Mouse (Mus musculus): ENCODE measurements around the gene Odf2l. TPM values are rescaled to one million over a fixed set of nuclear protein-coding genes. Genes with fewer than 3 reads are reported as not detected.

Gene Odf2l
- 1 to 10 TPM; 7.7 TPM for total RNA-seq (2021)
- long read RNA-seq, experiment 1, partial matches to known transcripts = 1 of 4 reads
- long read RNA-seq, experiment 1, other reads (novel, unspliced or antisense) = 2 of 4 reads
- long read RNA-seq, experiment 2, partial matches to known transcripts = 0 of 5 reads
- long read RNA-seq, experiment 2, other reads (novel, unspliced or antisense) = 4 of 5 reads

- peak; percentile 97 for DNase-seq
Observed at GRCm38 (mm10) chr3:145118254-145119001, at the start of gene Odf2l. Odf2l (plus strand) TSS chr3:145118588.

DNA sequence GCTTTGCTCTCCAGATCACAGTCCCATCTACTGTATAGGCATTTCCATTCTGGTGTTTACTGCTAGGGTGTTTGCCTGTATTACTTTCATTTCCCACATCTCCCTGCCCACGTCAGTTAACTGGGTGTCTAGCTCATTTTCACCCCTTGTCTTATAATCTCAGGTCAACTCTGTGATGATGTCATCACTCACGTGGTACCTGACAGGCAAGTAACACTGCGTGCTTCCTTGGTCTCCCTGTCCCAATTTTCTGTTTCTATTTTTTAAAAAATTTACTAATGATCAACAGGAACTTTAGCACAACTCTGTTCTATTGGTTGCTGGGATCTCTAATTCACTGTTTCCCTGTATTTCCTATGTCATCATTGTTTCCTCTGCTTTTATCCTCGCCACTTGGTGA lies 49.4 kb upstream of the Odf2l start:
- DNase-seq = no peak

- DNase-seq = no peak
Observed at GRCm38 (mm10) chr3:145072339-145072738, 46.0 kb upstream of the Odf2l start.

DNA sequence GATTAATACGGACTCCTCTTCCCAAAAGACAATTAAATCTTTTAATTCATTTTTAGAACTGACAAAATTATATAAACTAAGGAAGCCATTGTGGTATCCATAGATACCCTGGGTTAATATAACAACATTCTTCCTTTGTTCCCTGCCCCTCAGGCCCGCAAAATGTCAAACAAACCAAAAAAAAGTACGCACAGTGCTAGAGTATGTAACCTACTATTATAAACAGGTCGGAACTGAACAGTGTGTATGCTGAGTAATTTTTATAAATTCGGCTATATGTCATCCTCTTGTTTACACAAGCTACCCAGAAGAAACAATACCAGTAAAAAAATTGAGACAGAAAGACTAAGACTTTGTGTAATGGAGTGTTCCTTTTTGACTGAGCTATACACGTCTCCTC lies 40.0 kb upstream of the Odf2l start:
- no peak for DNase-seq

DNA sequence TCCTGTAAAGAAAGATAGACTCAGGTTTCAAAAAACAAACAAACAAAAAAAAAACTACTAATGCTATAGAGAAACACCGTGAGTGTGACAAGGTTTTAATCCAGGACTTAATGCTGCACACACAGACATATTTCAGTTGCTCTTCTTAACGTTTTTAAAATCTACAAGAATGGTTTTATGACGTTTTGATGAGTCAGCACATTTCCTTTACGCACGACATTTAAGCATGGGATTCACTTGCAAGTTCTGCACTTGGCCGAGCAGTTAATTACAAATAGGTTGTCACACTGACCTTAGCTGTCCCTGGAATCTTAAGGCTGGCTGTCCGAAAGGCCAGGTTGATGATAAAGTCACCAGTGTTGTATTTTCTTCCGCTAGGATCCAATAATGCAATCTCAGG lies 37.5 kb upstream of the Odf2l start:
- DNase-seq = no peak

DNA sequence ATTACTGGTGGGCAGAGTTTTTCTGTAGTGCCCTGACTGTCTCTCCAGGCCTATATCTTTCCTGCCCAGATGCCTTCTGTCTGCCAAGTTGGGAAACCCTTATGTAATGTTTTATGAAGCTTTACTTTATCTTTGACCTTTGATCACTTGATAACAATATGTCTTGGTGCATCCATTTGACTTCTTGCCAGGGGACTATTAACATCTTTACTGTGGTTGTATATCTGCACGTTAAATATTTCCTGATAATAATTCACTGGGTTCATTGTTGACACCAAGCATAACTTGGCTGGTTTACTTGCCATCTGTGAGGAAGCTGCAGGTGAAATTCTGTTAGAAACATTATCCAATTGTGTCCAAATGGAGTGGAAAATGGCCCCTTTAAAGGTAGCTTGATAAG lies 35.3 kb upstream of the Odf2l start:
- no peak for DNase-seq

GRCm38 (mm10) chr3:145086180-145086579 lies 32.2 kb upstream of the Odf2l start:
- no peak for DNase-seq

DNA sequence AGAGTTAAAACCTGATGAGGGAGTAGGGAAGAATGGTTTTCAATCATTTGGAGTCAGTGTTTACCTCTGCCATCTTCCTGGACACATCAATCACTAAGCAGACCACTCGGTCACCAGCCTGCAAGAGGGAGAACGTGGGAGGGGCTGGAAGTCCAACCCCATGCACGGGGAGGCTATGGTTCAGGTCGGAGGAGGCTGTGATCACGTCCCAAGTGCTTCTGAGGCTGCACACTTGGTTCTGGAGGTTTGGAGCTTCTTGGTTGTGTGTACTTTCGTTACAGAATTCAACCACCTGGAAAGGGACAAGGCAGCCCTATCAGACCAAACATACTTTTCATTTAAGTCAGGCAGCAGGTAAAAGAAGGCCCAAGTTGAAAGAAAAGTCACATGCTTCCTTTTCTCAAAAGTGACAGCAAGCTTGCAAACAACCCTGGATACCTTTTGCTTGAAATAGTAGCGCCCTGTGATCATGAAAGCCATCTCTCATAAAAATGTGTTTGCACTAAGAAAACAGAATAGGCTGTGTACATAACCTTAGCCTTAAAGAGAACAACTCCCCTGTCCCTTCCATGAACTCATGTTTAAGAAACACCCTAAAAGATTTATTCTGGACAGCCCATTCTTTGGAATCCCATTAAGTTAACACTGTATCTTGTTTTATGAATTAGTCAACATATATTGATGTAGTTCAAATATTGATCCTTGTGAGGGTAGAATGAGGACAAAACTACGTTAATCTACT lies 30.4 kb upstream of the Odf2l start:
- no peak for DNase-seq

GRCm38 (mm10) chr3:145099291-145099690 lies 19.1 kb upstream of the Odf2l start, which contains the start of gene Clca2:
Clca2 (minus strand) TSS chr3:145099443.
- peak; percentile 10 for DNase-seq

GRCm38 (mm10) chr3:145101891-145102555 lies 16.4 kb upstream of the Odf2l start:
- DNase-seq = peak; percentile 40

DNA sequence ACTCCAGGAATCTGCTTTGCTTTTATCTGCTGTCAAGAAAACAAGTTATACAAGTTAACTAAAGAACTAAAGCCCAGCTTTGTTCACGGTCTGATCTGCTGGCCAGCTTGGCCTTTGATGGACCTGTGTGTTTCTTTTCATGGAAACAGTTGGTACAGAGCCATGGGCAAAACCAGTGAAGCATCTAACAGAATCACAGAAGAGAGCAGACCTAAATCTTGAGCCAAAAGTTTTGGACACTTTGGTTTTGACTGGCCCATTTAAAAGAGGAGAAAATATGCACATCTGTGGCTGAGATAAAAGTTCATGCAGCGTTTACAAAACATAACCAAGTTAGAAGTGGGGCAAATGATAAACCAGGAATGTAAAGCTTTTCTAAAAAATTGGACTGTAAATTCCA lies 15.1 kb upstream of the Odf2l start:
- peak; percentile 4 for DNase-seq

DNA sequence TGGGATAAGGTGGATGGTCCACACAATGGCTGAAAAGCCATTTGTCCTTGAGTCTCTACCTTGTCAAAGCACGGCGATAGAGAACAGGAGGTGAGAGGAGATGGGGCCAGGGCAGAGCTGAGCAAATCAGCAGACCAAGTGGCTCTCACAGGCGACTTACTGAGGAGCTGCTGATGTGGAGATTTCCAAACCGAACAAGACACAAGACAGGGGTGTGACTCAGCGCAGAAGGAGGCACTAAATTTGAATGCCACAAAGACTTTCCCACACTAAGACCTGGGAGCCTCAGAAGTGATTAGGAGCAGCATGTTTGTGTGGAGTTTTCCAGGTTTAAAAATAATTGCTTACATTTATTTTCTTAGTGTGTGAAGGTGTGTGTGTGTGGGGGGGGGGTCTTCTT lies 14.6 kb upstream of the Odf2l start:
- peak; percentile 3 for DNase-seq

DNA sequence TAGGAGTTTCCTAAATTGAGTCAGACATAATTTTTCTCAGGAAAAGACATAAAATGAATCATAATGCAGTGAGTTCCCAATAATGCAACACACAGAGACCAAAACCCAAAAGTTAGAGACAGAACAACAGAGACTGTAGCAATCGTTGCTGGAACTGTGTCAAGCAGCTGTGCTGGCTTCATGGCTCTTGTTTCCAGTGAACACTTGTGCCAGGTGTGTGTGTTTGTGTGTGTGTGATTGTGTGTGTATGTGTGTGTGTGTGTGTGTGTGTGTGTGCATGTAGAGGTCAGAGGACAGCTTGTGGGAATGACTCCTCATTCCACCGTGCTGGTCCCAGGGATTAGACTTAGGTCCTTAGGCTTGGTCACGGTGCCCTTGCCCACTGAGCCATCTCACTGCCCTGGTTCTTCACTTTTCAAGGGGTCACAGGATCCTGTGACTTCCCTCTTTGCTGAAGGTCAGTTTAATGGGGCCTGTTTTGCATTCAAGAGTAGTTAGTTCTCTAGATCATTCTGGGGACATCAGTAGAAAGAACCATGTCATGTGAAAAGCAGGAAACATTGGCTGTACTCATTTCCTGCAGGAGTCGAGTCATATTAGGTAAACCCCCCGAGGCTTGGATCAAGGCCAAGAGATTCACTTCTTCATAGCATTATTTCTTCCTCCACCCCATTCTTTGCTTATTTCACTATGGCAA lies 13.2 kb upstream of the Odf2l start:
- DNase-seq = peak; percentile 6

DNA sequence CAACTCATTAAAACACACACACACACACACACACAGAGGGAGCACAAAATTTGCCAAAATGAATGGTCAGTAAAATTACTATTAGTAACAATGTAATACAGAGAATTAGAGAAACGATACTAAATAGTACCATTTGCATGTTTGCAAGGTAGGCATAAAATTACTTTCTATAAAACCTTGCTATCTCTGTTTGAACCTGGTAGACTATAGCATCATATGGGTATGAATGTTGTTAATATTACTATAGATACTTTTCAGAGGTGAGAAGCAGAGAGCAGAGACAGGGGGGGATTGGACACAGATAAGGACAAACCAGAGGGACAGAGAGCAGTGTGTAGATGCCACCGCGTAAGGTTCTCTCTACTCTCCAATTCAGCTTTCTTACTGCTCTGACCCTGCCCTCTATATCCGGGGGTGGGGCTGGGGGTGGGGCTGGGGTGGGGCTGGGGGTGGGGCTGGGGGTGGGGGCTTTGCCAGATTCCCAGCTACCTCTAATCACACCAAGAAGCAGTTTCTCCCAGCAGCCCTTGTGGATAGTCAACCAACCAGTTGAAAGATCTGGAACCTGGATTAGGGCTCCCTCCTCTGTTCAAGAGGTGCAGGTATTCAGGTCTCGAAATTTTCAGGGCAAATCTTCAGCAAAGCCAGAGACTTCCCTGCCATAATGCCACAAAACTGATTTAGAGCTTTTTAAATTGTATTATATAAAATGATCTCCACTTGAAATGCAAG lies 12.4 kb upstream of the Odf2l start:
- DNase-seq = peak; percentile 1

DNA sequence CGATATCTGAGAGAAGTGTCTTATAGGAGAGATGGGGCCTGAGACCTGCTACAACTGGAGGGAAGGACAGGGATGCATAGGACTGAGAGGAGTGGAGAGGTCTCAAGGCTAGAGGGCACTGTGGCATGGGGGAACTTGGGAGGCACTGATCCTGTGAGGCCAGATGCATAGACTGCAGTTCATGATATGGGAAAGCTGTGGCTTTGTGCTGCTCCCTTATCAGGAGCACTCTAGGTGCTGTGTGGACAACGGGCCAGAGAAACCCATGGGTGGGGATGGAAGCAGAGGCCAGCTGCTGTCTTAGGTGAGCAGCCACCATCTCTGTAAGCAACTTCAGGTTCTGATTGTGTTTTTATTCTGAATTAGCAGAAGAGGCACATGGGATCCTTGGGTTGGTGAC lies 3.2 kb upstream of the Odf2l start:
- DNase-seq = no peak

GRCm38 (mm10) chr3:145117637-145118036 lies 751 bp upstream of the Odf2l start:
- no peak for DNase-seq

DNA sequence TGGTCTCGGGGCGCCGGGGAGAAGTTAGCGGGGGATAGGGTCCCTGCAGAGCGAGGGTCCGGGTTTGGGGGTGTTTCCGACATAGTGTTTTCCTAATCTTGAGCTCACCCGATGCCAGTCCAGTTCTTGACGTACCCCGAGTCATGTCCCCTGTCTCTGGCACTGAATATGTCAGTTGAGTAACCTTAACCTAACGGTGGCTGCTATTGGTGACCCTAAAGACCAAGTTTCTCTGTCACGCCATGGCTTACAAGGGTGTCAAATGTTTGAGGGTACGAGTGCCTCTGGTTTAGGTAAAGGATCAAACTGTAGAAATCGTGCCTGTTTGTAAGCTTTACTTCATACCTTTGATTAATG lies 592 bp downstream of the Odf2l start:
- no peak for DNase-seq

GRCm38 (mm10) chr3:145119425-145119824 lies 1.0 kb downstream of the Odf2l start:
- DNase-seq = no peak

DNA sequence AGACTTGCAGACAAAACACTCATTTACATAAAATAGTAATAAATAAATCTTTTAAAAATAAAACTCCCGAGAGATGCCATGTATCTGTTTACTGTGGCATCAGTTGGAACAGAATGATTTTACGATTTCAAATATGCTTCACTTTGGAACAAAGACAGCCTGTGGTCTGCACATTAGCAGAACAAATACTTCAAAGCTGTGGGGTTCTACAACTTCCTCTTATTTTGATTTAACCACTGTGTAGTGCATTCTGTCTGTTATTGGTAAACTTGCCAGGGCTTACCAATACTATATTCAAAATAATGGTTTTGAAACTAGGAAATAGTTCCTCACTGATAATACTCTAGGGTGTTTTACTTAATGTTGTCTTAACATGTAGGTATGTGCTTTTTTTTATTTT lies 8.2 kb downstream of the Odf2l start:
- DNase-seq = no peak

- DNase-seq = no peak
Observed at GRCm38 (mm10) chr3:145129356-145129755, 11.0 kb downstream of the Odf2l start.

- DNase-seq = no peak
Observed at GRCm38 (mm10) chr3:145131210-145131868, 13.0 kb downstream of the Odf2l start.

Measured in gastrocnemius, postnatal 25 days (tissue).